Mouse (Mus musculus): ENCODE results near the gene Clpx. TPM values are rescaled to one million over a fixed set of nuclear protein-coding genes. Genes with fewer than 3 reads are reported as not detected.
"Not testable (repeated sequence)": the region's sequence is repeated elsewhere in the genome, so short reads cannot be mapped to it uniquely, and the experiment has no call there.

Gene Clpx
- total RNA-seq, 2 experiments from 2014 or later: 27.0 to 33.2 TPM

GRCm38 (mm10) chr9:65283301-65283700, 10.8 kb upstream of the Clpx start:
- DNase-seq (ENCODE audit: low spot score in 2 of 2): no peak
- intact Hi-C loops (cut with DNase I): loop anchor here (2.0 to 5.0 kb wide), 2 partner anchors 58 to 151 kb away; no protein-coding TSS in a partner anchor

- DNase-seq (ENCODE audit: low spot score in 2 of 2); intact Hi-C loops (cut with DNase I): not testable (repeated sequence)
Observed at GRCm38 (mm10) chr9:65288252-65288651, 5.8 kb upstream of the Clpx start.

GRCm38 (mm10) chr9:65289988-65290387, 4.1 kb upstream of the Clpx start:
- intact Hi-C loops (cut with DNase I): loop anchor here (10.0 kb wide), 1 partner anchor 255 kb away; the partner anchor contains the start of gene Dpp8
- no peak for DNase-seq (ENCODE audit: low spot score in 2 of 2)

- intact Hi-C loops (cut with DNase I): loop anchor here (10.0 kb wide), 1 partner anchor 258 kb away; the partner anchor contains the start of gene Dpp8
- DNase-seq (ENCODE audit: low spot score in 2 of 2): no peak
Observed at GRCm38 (mm10) chr9:65292421-65292820, 1.6 kb upstream of the Clpx start.

- intact Hi-C loops (cut with DNase I): loop anchor here (10.0 kb wide), 1 partner anchor 258 kb away; the partner anchor contains the start of gene Dpp8
- DNase-seq (ENCODE audit: low spot score in 2 of 2): no peak
Observed at GRCm38 (mm10) chr9:65293119-65293518, 941 bp upstream of the Clpx start.

GRCm38 (mm10) chr9:65293580-65293972, 484 bp upstream of the Clpx start:
- DNase-seq (ENCODE audit: low spot score in 2 of 2): no peak
- intact Hi-C loops (cut with DNase I): loop anchor here (10.0 kb wide), 1 partner anchor 259 kb away; the partner anchor contains the start of gene Dpp8

GRCm38 (mm10) chr9:65294716-65295378, 787 bp downstream of the Clpx start:
- DNase-seq (ENCODE audit: low spot score in 2 of 2): no peak
- intact Hi-C loops (cut with DNase I): loop anchor here (2.0 to 10.0 kb wide), 2 partner anchors 52 to 260 kb away; partner anchors contain the start of genes Dpp8 and Pdcd7

GRCm38 (mm10) chr9:65297056-65297455, 3.0 kb downstream of the Clpx start:
- DNase-seq (ENCODE audit: low spot score in 2 of 2): no peak
- intact Hi-C loops (cut with DNase I): loop anchor here (10.0 kb wide), 1 partner anchor 262 kb away; the partner anchor contains the start of gene Dpp8

- intact Hi-C loops (cut with DNase I): loop anchor here (10.0 kb wide), 1 partner anchor 264 kb away; the partner anchor contains the start of gene Dpp8
Observed at GRCm38 (mm10) chr9:65298761-65299160, 4.7 kb downstream of the Clpx start.

GRCm38 (mm10) chr9:65299650-65300049, 5.6 kb downstream of the Clpx start:
- DNase-seq (ENCODE audit: low spot score in 2 of 2): no peak
- intact Hi-C loops (cut with DNase I): loop anchor here (10.0 kb wide), 1 partner anchor 265 kb away; the partner anchor contains the start of gene Dpp8

More at GRCm38 (mm10) chr9:65298761-65299160, 4.7 kb downstream of the Clpx start:
- DNase-seq (ENCODE audit: low spot score in 2 of 2): no peak

- intact Hi-C loops (cut with DNase I): no loop called here
Observed at GRCm38 (mm10) chr9:65302327-65302983, 8.4 kb downstream of the Clpx start.

GRCm38 (mm10) chr9:65303586-65303985, 9.5 kb downstream of the Clpx start:
- DNase-seq (ENCODE audit: low spot score in 2 of 2): no peak
- intact Hi-C loops (cut with DNase I): no loop called here

More at GRCm38 (mm10) chr9:65302327-65302983, 8.4 kb downstream of the Clpx start:
- DNase-seq (ENCODE audit: low spot score in 2 of 2): no peak

- DNase-seq (ENCODE audit: low spot score in 2 of 2): no peak
- intact Hi-C loops (cut with DNase I): no loop called here
Observed at GRCm38 (mm10) chr9:65304300-65304699, 10.2 kb downstream of the Clpx start.

GRCm38 (mm10) chr9:65306672-65307071, 12.6 kb downstream of the Clpx start:
- no peak for DNase-seq (ENCODE audit: low spot score in 2 of 2)
- intact Hi-C loops (cut with DNase I): no loop called here

- no peak for DNase-seq (ENCODE audit: low spot score in 2 of 2)
- intact Hi-C loops (cut with DNase I): no loop called here
Observed at GRCm38 (mm10) chr9:65308011-65308410, 14.0 kb downstream of the Clpx start.

- DNase-seq (ENCODE audit: low spot score in 2 of 2): no peak
- intact Hi-C loops (cut with DNase I): no loop called here
Observed at GRCm38 (mm10) chr9:65312669-65313357, 18.8 kb downstream of the Clpx start.

- DNase-seq (ENCODE audit: low spot score in 2 of 2): no peak
- intact Hi-C loops (cut with DNase I): no loop called here
Observed at GRCm38 (mm10) chr9:65313846-65314245, 19.8 kb downstream of the Clpx start.

GRCm38 (mm10) chr9:65322255-65322900, 28.3 kb downstream of the Clpx start:
- no peak for DNase-seq (ENCODE audit: low spot score in 2 of 2)
- intact Hi-C loops (cut with DNase I): no loop called here

- intact Hi-C loops (cut with DNase I): no loop called here
Observed at GRCm38 (mm10) chr9:65325971-65326370, 31.9 kb downstream of the Clpx start.

More at GRCm38 (mm10) chr9:65325971-65326370, 31.9 kb downstream of the Clpx start:
- no peak for DNase-seq (ENCODE audit: low spot score in 2 of 2)

Measured in left cerebral cortex, postnatal 36 days (tissue).